ENCODE assay signal across 9 mouse cellular contexts in the genomic region with DNA sequence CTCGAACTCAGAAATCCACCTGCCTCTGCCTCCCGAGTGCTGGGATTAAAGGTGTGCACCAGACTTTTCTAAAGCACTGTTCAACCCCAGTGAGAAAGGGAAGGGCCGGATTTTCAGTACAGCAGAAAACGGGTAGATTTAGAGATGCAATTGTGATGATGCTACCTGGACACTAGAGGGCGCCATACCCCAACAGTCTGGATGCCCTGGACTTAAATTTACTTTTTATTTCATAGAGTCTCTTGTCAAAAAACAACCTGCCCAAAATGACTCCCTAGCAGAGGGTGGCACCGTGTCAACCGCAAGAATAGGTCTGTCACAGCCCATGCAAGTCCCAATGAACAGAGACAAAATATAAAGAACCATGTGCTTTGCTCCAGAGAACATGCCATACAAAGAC.
A peak's percentile ranks its signal among the peaks of the same experiment; 100 is the strongest.
DNase-seq lines count a peak whose midpoint lies in the region; ATAC-seq and TF ChIP-seq lines count a peak whose summit lies in the region.
"Had no signal": no experiment of that assay in that cellular context is flagged by ENCODE, and none has a peak within 500 bp of the region (broad histone marks: within the 10 kb centered on the region; RNA-seq: fewer than 3 reads in every experiment).

No protein-coding gene starts in this region.

- TF ChIP-seq CTCF in embryonic fibroblast, embryonic 13.5 days (IDR thresholded peaks at IDR 0.05; ENCODE audit: borderline replicate concordance, insufficient read depth, low read length): peak; percentile 46; the same call in 1 of the 2 replicates
- TF ChIP-seq CTCF in liver, postnatal 0 days (IDR thresholded peaks at IDR 0.05; ENCODE audit: low read depth): peak; percentile 79

- TF ChIP-seq POLR2A in embryonic fibroblast, embryonic 13.5 days (IDR thresholded peaks at IDR 0.05; ENCODE audit: low read depth, low read length): no peak

- TF ChIP-seq EP300 in liver, postnatal 0 days (IDR thresholded peaks at IDR 0.05; ENCODE audit: low read depth): no peak

- peak overlapping the region; percentile 55 for H3K27ac ChIP-seq in midbrain, embryonic 10.5 days (replicated peaks)
- H3K27ac ChIP-seq in midbrain, embryonic 15.5 days: no peak overlapping the region
- no peak overlapping the region for H3K27ac ChIP-seq in embryonic fibroblast, embryonic 13.5 days (ENCODE audit: insufficient read depth, low read length)
- no peak overlapping the region for H3K27ac ChIP-seq in liver, postnatal 0 days (ENCODE audit: low read depth)
- H3K27ac ChIP-seq: stomach, embryonic 15.5 days had no signal

- H3K9ac ChIP-seq in midbrain, embryonic 15.5 days: no peak overlapping the region
- H3K9ac ChIP-seq in liver, postnatal 0 days (replicated peaks): no peak overlapping the region
- H3K9ac ChIP-seq: stomach, embryonic 15.5 days had no signal

- no peaks in the 10 kb centered on the region for H3K36me3 ChIP-seq in midbrain, embryonic 10.5 days
- no peaks in the 10 kb centered on the region for H3K36me3 ChIP-seq in midbrain, embryonic 15.5 days (replicated peaks)
- H3K36me3 ChIP-seq in liver, postnatal 0 days (replicated peaks; ENCODE audit: insufficient read depth, low read length): no peaks in the 10 kb centered on the region
- H3K36me3 ChIP-seq: stomach, embryonic 15.5 days had no signal

- H3K4me1 ChIP-seq in midbrain, embryonic 10.5 days: peaks cover 66% of the 10 kb centered on the region
- peaks cover 14% of the 10 kb centered on the region for H3K4me1 ChIP-seq in midbrain, embryonic 15.5 days
- no peaks in the 10 kb centered on the region for H3K4me1 ChIP-seq in embryonic fibroblast, embryonic 13.5 days (ENCODE audit: control insufficient read depth, insufficient read depth, low read length)
- H3K4me1 ChIP-seq in liver, postnatal 0 days (ENCODE audit: insufficient read depth): peaks cover 8% of the 10 kb centered on the region; the same call in 1 of the 2 replicates

- no peaks in the 10 kb centered on the region for H3K9me3 ChIP-seq in midbrain, embryonic 10.5 days (replicated peaks)
- H3K9me3 ChIP-seq in midbrain, embryonic 15.5 days: no peaks in the 10 kb centered on the region
- H3K9me3 ChIP-seq in liver, postnatal 0 days (ENCODE audit: low read length): no peaks in the 10 kb centered on the region
- H3K9me3 ChIP-seq: stomach, embryonic 15.5 days had no signal

- no peak overlapping the region for H3K4me2 ChIP-seq in midbrain, embryonic 15.5 days
- H3K4me2 ChIP-seq in liver, postnatal 0 days (ENCODE audit: low read depth, low read length): no peak overlapping the region
- H3K4me2 ChIP-seq: stomach, embryonic 15.5 days had no signal

- 29% methylated on average over 7 of the region's 7 CpGs for WGBS in midbrain, embryonic 10.5 days
- WGBS in midbrain, embryonic 15.5 days: 26% methylated on average over 7 of the region's 7 CpGs
- WGBS in liver, postnatal 0 days (ENCODE audit: insufficient replicate concordance): 19% methylated on average over 7 of the region's 7 CpGs

- H3K4me3 ChIP-seq in midbrain, embryonic 10.5 days: no peak overlapping the region
- no peak overlapping the region for H3K4me3 ChIP-seq in midbrain, embryonic 15.5 days
- H3K4me3 ChIP-seq in embryonic fibroblast, embryonic 13.5 days (ENCODE audit: insufficient read depth, low read length): no peak overlapping the region
- no peak overlapping the region for H3K4me3 ChIP-seq in liver, postnatal 0 days (ENCODE audit: low read depth, low read length)
- H3K4me3 ChIP-seq: stomach, embryonic 15.5 days had no signal

- peaks cover 51% of the 10 kb centered on the region for H3K27me3 ChIP-seq in midbrain, embryonic 10.5 days (ENCODE audit: low read depth, poor library complexity, severe bottlenecking)
- H3K27me3 ChIP-seq in midbrain, embryonic 15.5 days (replicated peaks): no peaks in the 10 kb centered on the region
- H3K27me3 ChIP-seq in liver, postnatal 0 days (ENCODE audit: insufficient read depth, low read length): no peaks in the 10 kb centered on the region
- H3K27me3 ChIP-seq: stomach, embryonic 15.5 days had no signal

- DNase-seq in cerebellum, adult 11 months: peak; percentile 47
- peak; percentile 44 for DNase-seq in midbrain, embryonic 10.5 days (ENCODE audit: low spot score)
- DNase-seq in adrenal gland, postnatal 14 days: peak; percentile 74
- peak; percentile 60 for DNase-seq in liver, postnatal 0 days
- peak; percentile 50 for DNase-seq in thymus, postnatal 25 days

- no peak for ATAC-seq in cerebellum, adult (ENCODE audit: insufficient number of reproducible peaks, low FRiP score, low TSS enrichment)
- ATAC-seq in midbrain, embryonic 15.5 days (replicated peaks): no peak
- ATAC-seq in liver, postnatal 0 days: no peak
